Mouse (Mus musculus) layer of hippocampus, adult 8-10 months (tissue): ENCODE results near the gene Dnah17. TPM values are rescaled to one million over a fixed set of nuclear protein-coding genes. Genes with fewer than 3 reads are reported as not detected.

Source experiments
- DNase-seq, 2 experiments: peaks; one replicate each; pipeline ENCODE4 v3.0.0; 2022; ENCODE audit warnings: low spot score in 2 of 2
- total RNA-seq, 4 experiments: library from RNA; stranded (reverse); gene quantifications; 2 replicates each; pipeline ENCODE4 v1.2.4; 2022

The Dnah17 gene
- total RNA-seq = under 1 TPM in 2 of 4 experiments, not detected in 2; 0.07 to 0.09 TPM

DNA sequence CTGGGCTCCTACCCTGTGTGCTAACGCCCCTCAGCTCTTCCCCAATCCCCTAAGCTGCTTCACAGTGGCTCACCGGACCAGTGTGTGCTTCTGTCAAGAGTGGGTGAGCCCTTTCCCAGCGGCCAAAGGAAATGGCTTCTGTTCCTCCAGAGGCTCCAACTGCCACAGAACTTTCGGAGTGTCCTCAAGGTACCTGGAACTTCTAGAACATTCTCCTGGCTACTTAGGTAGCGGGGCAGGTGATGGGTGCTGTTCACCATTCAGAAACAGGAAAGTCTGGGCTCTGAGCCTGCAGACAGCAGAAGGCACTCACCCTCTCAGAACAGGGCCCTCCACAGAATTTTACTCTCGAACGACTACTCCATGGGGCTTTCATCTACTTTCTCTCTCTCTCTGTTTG, at the start of gene Dnah17:
Dnah17 (minus strand) TSS at position 101 of the 400 bp plus-strand sequence.
- DNase-seq = no peak

DNA sequence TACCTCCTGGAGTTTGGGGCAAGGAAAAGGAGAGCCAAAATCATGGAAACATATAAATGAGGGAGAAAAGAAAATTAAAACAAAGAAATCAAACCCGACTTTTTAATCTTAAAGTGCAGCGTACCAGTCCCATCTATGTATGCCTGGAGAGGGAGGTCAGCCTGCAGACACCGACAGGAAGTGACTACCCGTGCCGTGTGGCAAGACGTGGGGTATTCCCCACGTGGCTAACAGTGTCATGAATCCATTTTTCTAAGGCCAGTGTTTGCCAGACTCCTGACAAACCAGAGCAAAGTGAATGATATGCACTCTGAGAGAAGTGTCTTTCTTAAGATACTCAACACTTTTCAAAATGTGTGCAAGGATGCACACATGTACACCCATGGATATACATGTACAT, 49.8 kb upstream of the Dnah17 start:
- DNase-seq = no peak

DNA sequence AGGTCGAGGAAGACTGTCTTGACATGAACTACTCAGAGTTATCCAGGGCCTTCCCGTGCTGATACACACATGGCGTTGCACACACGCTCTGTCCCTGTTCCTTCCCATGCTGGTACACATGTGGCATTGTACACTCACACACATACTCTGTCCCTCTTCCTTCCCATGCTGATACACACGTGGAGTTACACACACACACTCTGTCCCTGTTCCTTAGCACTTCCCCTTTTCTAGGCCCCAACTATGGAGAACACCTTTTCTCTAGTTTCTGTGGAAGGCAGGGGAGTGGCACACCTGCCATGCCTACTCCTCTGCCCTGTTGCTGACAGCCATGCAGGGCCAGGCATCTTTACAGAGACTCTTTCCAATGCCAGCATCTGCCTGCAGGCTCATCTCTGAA, 47.8 kb upstream of the Dnah17 start:
- DNase-seq = no peak

DNA sequence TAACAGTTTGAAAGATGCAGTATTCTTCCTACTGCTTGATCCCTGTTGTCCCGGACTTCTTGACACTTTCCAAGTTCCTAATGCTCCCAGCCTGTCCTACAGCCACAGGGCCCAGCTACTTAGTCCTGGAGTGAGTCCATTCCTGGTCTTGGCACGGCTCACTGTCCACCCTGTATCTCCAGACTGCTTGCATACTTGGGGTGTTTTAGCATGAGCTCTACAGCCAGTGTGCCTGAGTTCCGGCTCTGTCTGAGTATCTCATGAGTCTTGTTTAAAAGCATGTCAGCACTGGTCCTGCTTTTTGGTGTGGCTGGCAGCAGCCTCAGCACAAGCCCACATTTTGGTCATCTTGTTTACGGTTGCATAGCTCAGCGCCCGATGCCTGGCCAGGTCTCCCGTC, 44.3 kb upstream of the Dnah17 start:
- DNase-seq = no peak

DNA sequence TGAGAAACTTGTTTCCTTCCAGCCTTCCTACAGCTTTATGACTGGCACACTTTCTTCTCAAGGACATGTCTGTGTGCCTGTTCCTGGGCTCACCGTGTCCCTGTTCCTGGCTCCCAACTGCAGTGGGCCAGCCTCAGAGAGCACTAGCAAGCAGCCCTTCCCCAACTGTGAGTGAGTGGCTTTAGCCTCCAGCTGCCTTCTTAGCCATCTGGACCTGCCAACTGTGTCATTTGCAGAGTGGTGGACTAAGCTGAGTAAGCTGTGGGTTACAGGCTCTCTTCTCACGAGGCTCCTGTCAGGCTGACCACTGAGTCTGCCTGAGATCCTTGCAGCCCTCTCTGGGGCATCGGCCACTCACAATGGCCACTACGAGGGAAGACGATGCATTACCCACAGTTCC, 42.3 kb upstream of the Dnah17 start:
- DNase-seq = no peak

DNA sequence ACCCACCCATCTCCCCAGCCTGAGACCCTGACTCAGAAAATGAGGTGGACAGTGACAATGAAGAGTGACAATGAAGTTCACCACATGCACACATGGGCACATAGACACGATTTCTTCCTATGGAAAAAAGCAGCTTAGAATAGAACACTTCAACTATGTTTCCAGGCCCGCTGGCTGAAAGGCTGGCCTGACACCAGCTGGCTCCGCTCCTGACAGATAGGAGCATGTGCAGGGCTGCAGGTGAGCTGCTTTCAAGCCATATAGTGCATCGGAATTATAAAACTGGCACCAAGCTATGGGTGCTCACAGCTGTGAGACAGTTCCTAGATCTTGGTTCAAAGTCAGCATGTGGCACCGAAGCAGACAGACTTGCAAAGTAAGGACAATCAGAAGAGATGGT, 39.9 kb upstream of the Dnah17 start:
- no peak for DNase-seq

DNA sequence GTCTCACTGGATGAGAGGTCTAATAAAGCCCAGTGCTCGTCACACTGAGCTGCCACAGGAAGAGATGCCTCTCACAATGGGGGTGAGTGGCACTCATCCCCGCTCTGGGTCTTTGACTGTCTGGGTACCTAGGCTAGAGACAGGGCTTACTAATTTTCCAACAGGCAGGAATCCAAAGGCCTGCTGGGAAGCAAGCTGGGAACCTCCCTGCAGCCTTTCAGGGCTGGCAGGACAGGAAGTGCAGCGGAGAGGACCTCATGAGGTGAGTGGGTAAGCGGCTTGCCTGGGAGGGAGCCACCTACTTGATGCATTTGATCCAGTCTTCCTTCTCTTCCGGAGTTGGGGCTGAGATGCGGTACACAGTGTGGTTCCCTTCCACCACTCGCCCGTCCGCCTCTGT, 38.3 kb upstream of the Dnah17 start:
- no peak for DNase-seq

DNA sequence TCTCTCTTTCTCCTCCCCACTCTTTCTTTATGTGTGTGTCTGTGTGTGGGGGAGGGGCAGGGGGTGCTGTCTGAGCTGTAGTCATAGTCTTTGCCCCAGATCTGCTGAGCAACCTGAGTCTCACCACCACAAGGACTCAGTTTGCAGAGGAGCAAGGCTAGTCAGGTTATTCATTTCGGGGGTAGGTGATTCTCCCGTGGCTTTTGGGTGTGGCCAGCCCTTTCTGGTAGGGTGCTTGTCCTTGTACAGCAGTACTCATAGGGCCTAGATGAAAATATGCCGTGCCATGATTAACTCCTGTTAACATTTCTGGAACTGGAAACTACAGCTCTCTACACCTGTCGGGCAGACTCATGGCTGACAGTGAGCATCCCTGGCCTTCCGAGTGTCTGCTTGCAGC, 36.2 kb upstream of the Dnah17 start:
- no peak for DNase-seq

DNA sequence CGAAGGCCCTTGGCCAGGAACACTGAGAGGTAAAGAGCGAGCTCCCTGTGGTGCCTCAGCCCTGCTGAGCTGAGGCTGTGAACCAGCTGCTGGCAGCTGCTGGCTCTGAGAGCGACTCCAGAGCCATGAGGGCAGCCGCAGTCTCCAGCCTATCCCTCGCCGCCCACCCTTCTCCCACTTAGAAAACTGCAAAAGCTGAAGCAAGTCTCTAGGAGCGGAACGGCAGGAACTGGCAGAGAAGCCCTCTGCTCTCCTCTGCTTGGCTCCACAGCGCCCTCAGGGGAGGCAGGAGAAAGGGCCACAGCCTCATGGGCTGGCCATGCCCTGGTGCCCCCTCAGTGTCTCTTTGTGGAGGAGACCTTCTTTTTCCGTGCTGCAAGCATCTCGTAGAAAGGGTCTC, 35.2 kb upstream of the Dnah17 start:
- no peak for DNase-seq

DNA sequence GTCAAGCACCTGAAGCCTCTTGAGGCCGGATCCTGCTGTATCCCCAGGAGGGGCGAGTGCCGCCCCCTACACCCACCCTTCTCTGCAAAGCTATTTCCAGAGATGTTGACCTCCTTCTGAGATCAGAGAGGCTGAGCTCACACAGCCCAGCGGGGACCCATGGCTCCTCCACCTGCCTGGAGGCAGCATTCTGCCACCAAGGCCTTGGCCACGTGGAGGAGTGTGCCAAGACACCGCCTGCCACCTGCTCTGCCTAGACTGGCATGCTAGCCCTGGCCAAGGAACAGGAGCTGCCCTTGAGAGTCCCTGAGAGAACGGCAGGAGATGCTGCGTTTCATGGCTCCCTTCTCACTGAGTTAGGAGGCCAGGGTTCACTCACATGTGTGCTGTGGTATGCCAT, 34.1 kb upstream of the Dnah17 start:
- DNase-seq = no peak

DNA sequence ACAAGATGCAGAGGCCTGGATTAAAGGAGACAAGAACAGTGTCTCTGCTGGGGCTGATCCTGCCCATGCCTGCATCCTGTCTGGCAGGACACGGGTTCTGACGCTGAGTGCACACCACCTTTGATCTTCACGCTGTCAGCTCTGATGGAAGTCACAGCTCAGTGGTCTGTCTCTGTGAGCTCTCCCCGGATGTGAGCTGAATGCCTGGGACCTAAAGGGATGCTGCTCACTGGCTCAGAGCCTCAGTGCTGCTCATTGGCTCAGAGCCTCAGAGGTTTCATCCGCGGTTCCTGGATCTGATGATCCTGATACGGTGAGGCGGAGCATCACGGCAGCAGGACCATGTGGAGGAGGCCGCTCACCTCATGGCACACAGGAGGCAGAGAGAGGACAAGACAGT, 31.8 kb upstream of the Dnah17 start:
- DNase-seq = no peak

DNA sequence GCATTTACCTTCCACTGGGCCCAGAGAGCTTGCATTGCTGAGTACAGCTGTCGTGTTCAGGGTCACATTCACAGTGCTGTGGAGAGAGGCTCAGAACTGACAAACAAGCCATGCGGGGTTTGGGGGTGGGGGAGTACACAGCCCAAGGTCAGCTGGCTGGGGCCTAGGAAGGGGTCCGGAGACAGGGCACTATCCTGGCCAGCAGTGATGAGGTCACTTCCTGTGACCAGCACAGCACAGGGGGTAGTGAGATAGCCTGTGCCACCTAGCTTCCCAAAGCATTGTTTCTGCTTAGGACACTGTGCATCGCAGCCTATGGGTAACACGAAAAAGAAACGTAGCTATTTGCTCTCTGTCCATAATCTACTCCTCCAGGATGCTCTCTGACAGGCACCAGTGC, 30.8 kb upstream of the Dnah17 start:
- no peak for DNase-seq

DNA sequence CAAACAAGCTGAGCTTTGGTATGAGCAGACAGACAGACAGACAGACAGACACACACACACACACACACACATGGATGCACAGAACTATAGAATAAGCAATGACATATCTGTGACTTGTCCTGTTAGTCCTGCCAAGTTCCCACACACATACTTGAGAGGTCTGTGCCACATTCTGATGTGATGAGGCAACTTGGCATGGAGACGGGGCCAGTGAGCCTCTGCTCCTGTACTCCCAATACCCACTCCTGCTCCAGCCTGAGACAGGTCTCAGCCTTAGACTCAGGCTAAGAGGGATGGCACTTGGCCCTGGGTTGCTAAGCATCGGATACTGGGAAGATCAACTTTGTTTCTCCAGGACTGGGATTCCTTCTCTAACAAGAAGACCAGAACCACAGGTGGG, 30.3 kb upstream of the Dnah17 start:
- no peak for DNase-seq

DNA sequence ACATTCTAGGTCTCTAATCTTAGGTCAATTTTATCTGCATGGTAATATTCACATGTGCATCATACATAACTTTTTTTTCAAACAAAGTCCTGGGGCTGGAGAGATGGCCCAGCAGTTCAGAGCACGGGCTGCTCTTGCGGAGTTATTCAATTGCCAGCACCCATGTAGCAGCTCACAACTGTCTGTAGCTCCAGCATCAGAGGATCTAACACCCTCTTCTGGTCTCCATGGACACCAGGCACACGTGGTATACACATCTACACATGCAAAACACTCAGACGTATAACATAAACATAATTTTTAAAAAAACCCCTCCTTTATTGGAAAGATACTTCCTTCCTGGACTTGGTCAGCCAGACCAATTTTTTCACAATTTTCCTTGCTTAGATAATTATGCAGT, 28.3 kb upstream of the Dnah17 start:
- no peak for DNase-seq

DNA sequence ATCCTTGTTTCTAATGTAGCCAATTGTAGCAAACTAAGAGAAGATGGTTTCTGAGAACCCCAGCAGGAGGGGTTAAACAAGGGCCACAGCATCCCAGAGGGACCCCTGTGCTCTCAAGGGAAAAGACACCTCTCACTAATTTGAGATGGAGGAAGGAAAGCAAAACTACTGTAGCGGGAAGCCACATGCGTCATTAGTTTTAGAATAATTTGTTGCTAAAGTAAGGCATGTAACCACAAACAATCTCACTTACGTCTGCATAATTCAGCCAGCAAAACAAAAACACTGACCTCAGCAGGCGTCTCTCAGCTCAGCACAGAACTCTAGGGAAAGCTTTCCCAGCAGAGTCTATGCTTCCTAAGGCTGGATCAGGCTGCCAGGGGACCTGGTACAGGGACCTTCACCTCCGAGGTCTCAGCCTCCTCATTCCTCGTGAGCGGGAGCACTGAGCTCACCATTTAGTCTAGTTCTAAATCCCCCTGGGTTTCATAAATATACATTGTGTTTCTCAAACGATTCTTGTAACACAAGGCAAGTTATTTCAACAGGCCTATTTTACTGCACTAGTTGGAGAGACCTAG, 26.1 kb upstream of the Dnah17 start:
- no peak for DNase-seq

DNA sequence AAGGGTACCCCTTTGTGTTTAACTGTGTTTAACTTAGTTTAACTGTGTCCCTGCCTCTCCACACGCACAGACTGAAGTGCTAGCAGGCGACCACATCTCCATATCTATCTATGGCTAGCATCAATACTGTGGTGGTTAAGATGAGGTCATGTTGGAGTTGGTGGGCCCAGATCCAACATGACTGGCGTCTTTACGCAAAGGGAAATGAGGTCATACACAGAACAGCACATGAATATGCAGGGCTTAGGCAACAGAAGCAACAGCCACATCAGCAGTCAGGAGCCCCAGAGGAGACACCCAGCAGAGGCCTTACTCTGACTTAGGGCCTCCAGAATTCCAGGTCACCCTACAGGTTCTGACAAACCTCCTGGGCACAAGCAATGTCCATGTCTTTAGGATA, 22.5 kb upstream of the Dnah17 start:
- no peak for DNase-seq

DNA sequence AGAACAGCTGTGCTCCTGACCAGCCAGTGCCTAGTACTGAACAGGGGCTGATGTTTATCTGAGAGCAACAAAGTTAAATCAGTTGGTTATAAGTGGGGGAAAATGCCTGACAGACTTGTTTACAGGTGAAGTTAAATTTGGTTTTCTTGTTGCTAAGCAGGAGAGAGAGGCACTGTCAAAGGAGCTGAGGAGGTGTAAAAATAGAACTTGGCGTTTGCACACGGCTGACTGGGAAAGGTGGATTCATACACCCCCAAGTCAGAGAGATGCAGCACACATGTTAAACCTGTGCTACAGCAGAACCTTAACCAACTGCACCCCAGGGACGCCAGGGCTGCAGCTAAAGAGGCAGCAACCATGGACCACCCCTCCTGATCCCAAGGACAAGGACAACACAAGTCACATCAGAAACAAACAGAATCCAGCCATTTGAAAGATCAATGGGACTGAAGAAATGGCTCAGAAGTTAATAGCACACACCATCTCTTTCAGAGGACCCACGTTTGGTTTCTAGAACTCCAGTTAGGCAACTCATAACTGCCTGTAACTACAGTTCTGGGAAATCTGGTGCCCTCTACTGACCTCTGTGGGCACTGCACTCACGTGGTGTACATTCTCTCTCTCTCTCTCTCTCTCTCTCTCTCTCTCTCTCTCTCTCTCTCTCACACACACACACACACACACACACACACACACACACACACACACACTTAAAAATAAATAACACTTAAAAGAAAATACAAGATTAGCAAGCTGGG, 21.2 kb upstream of the Dnah17 start:
- DNase-seq = no peak

DNA sequence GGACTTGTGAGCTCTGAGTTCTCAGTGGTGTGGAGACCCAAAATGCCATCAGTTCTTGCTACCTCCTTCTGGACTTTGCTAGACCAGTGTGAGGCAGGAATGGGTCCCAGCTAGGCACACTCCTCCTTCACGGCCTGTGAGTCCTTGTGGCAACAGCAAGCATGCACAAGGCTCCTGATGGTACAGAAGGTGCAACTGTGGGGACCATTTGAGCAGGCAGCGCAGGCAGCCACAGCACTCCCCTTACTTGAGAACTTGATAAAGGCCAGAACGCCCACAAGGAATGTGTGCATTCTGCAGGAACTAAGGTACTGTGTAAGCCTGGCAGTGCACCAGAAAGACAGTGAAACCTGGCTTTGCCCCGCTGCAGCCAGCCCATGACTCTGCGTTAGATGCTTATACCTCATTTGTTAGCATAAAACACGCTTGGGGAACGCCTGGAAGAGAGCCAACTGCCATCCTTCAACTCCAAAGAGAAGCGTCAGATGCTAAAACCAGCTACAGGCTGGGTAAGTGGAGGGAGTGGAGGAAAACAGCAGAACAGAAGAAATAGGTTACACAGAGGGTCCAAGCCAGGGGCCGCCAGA, 19.8 kb upstream of the Dnah17 start:
- peak; percentile 55 to 71 for DNase-seq

DNA sequence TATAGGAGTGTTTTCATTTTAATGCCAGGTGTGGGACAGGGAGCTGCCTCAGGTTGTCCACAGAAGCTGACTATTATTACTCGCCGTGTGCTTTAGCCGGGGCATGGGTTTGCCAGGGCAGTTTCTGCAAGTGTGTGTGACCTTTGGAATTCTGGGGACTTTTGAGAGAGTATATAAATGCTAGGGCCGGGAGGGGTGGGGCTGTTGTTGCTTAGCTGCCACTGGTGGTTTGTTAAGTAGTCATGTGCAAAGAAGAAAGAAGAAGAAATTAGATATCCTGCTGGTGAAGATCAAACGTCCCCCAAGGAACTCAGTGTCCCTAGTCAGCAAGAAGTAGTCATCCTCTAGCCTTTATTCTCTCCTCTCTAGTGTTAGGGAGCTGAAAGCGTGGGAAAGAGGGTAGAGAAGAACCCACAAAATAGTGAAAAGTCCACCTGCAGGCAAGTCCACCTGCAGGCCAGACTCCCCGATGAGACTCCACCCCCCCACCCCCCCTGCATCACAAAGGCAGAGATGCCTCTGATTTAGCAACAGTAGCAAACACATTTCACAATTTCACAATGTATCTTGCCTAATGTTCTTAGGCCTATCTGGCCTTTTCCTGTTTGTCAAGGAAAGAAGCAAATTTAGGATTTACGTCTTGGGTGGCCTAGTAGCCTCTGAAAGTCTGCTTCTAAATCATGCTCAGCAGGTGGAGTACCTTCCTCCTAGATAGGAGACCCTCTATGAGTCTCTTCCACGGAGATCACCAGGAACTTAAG, 17.6 kb upstream of the Dnah17 start:
- no peak for DNase-seq

DNA sequence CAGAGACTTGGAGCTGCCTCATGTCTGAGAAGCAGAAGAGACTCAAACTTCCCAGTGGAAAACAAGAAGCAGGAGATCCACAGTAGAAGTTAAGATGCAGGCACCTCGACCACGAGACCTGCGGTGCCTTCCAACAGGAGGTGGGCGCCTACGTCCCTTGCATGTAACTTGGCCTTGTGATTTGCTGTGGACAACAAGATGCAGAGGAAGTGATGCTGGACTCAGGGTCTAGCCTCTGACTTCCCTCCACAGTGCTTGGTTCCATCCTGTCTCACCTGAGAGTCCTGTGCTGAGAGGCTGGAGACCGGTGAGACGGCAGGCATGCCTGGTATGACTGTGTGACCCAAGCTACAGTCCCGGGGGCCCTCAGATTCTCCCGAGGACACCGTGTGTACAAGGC, 16.0 kb upstream of the Dnah17 start:
- no peak for DNase-seq

DNA sequence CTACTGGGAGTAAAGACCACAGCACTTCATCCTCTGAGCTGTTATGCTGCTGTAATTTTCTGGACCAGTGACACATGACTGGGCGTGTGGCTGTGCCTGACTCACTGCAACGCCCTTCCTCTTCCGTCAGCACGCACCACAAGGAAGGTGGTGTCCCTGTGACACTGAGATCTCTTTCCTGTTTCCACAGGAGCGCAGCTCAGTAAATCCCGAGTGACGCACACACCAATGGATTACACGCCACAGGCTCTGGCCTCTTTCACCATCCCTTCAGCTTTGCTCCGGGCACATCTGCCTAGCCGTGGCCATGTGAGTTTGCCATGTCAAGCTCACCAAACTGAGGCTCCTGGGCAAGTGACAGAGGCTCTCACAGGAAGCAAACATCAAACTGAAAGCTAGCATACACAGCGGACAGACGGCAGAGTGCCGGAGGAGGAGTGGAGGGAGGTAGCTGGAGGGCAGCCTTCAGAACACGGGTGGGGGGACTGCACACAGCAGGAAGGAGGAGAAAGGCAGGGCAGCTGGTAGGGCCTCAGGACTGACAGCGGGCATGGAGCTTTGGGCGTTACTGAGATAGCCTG, 15.4 kb upstream of the Dnah17 start:
- DNase-seq = no peak

DNA sequence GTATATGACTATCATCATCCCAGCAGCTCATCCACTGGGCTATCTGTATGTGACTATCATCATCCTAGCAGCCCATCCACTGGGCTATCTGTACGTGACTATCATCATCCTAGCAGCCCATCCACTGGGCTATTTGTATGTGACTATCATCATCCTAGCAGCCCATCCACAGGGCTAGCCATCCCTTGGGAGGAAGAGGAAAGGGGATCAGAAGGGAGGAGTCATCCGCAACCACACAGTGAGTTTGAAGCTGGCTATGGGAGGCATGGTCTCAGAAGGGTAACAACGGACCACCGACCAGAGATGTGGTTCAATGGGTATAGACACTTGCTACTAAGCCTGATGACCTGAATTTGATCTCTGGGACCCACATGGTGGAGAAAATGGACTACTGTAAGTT, 14.7 kb upstream of the Dnah17 start:
- DNase-seq = no peak
